Mouse (Mus musculus): Measurements from ENCODE around the gene Btbd8.

Btbd8 gene

DNA sequence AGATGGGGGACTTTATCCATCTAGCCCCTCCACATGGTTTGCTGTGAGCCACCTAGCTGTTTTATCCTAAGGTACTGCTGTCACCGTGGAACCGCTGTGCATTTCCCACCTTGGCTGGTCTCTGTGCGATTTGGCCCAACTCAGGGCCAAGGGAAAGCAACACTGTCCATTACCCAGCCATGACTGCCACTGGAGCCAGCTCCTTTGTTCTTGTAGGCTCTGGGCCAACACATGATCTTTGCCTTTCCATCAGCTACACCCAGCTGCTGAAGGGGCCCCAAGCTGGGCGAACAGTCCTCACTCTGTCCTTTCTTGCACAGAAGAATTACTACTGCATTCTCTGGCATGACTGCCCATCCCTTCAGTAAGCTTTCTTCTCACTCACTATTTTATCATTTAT is 80.8 kb downstream of the Btbd8 start:
- 65% methylated on average over 4 of the region's 4 CpGs for WGBS

DNA sequence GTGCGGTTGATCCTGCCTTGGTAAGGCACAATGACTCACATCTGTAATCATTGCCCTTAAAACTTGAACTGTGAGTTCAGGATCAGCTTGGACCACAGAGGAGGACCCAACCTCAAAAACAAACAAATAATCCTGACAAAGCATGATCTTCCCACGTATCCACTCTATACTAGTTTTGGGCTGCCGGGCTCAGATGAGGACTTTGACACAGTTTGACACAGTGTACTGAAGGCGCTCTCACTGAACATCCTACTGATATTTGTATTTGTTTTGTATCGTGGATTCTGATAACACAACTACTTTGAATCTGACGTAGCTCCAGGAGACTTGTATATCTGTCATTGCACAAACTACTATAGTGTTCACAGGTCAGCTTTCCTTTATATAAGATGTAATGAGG is 83.6 kb downstream of the Btbd8 start:
- 60% methylated on average over 6 of the region's 6 CpGs for WGBS

DNA sequence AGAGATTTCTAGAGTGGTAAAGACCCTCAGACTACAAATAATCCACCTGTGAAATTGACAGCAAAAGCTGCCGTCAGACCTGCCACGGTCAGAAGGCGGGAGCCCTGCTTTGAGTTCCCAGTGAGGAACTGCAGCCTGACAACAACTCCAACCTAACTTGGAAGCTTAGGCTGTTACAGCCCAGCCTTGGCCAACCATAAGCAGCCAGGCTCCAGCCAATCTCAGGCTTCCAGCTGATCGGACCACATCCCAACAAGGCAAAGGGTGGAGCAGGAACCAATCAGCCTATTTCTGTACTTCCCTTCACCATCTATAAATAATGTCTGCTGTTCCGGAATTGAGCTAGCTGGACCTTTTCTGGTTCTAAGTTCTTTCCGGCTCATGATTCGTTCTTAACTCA is 84.1 kb downstream of the Btbd8 start:
- 37% methylated on average over 7 of the region's 7 CpGs for WGBS

DNA sequence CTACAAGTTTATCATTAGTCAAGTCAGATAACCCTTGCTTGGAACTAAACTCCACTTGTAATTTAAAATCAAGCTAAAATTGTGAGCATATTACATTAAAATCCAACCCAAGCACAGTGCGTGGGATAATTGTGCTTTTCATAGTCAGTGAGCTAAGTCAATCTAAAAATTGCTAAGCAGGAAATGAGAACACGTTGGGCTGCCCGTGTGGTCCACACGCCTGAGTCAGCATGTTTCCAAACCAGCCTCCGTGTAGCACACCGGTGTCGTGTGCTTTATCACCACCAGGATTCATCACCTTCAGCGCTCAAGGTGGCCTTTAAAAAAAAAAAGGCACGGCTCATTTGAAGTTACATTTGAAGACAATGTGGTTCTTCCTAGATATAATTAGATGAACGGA is 86.5 kb downstream of the Btbd8 start:
- 43% methylated on average over 10 of the region's 10 CpGs for WGBS

DNA sequence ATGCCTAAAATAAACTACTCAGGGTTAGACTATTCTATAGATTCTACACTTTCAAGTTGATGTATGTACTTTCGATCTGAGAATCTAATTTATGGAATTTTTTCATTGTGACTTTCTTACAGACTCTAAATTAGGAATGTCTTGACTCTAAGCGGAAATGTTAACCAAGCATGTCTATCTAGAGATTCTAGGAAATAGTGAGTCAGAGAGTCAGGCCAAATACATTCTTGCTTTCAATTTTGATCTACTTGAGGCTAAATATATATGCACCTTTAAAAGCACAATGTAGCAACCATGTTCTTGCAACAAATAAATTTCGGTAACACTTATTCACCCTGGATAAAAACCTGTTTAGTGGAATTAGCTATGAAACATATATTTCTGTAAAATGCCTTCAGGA is 91.1 kb downstream of the Btbd8 start:
- WGBS: 66% methylated on average over 3 of the region's 3 CpGs

DNA sequence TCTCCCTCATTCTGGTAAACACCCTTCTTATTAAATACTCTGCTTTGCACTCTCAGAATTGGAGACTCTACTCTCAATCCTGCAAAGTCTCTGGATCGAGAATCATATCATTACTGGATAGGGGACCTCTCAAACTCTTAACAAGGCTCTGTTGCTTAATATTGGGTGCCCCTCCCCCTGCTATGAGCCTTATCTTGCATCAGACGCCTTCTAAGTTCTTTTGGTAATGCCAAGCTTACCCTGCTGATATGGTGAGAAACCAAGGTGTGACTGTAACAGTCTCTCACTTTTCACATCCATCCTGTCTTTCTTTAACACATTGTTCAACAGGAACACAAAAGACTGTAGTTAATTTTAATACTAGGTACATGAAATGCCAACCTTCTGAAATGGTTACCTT is 95.8 kb downstream of the Btbd8 start:
- WGBS: 66% methylated on average over 2 of the region's 2 CpGs

DNA sequence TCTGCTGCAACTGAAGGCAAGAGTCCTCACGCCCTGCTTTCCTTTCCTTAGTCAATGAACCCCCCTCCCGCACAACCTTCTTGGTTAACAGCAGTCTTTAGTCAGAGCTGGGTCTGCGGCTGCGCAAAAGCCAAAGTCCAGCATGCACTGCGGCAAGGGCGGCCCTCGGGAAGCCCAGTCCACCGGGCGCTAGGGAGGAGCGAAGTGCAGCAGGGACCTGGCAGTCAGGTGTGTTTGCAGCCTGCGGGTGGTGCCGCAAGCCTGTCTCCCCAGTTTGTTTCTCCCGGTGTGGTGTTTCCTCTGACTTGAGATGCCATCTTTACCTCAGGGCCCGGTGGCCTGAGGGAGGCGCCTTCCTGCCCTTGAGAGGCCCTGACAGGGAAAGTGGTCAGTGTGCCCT is 96.8 kb downstream of the Btbd8 start, which contains the start of gene 1700028K03Rik:
1700028K03Rik (plus strand) TSS at position 129 of the 400 bp plus-strand sequence.
- WGBS: 82% methylated on average over 15 of the region's 15 CpGs

DNA sequence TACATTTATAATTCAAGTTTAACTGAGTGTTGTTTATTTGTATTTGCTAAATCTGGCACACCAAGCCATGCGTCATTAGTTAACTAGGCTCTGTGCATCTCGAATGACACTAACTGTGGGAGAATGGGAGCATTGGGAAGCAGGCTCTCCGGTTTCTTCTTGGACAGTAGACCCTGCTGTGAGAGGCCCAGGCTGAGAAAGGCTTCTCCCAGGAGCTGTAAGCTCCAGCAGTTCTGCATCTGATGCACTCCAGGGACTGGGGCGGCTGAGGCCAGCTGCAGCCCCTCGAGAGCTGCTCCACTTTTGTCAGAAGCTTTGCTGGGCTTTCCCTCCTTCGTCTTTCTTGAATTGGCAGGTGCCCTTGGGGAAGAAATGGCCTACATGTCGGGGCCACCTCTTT is 103.9 kb downstream of the Btbd8 start:
- WGBS: 37% methylated on average over 7 of the region's 7 CpGs

DNA sequence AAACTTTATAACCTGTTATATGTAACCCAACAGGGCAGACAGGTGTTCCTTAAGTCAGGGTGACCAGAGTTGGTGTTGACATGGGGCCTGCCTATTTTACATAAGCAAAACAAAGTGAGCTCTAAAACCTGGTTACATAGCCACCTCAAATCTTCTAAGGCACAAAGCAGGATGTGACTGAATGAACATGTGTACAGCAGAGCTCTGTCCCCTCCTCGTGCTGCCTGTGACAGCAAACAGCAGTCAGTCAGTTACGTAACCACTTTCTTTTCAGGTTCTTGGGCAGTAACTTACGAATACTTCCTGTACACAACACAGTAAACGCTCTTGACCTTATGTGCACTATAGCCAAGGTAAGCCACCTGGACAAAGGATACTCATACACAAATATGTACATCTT is 108.1 kb downstream of the Btbd8 start:
- 71% methylated on average over 4 of the region's 4 CpGs for WGBS

DNA sequence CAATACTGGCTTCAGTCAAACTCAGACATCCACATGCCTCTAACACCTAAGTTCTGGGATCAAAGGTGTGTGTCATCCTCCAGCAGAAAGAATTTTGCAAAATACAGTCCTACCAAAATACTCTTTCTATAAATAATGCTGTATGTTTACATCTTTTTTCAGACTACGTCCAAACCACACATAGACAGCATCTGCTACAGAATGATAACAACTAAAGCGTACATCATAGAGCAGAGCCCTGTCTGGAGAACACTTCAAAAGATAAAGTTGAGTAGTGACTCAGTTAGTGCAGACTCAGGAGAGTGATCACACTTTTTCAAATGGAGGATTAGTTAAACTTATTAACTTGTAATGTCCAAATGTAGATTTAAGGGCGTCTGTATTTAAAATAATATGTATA is 110.2 kb downstream of the Btbd8 start:
- WGBS: 64% methylated on average over 3 of the region's 3 CpGs

DNA sequence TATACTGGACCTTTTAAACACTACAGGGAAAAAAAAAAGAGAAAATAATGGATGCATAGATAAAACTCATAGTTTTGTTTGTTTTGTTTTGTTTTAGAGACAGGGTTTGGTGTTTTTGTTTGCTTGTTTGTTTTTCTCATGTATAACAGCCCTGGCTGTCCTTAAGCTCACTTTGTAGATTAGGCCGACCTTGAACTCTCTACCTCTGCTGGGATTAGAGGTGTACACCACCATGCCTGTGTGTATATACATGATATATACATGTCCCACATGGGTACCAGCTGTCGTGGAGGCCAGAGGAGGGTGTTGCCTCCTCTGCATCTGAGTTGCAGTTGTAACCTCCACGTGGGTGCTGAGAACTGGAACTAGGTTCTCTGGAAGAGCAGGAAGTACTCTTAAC is 110.6 kb downstream of the Btbd8 start:
- 97% methylated on average over 3 of the region's 3 CpGs for WGBS

DNA sequence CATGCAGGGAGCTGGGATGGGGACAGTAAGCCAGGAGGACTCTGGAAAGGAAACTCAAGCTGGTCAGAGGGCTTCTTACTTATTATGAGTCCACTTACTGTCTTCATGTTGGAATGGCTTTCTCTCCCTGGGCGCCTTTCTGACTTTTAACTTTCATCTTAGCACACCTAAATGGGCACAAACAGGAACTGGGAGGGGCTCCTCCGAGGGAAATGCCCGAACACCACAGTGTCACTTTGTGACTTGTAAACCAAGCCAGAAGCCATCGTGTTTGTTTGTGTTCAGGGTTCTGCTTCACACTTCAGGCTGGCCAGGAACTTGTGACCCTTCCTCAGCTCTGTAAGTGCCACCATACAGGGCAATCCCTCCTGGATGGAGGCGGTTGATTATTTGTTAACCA is 116.5 kb downstream of the Btbd8 start:
- 89% methylated on average over 5 of the region's 5 CpGs for WGBS

DNA sequence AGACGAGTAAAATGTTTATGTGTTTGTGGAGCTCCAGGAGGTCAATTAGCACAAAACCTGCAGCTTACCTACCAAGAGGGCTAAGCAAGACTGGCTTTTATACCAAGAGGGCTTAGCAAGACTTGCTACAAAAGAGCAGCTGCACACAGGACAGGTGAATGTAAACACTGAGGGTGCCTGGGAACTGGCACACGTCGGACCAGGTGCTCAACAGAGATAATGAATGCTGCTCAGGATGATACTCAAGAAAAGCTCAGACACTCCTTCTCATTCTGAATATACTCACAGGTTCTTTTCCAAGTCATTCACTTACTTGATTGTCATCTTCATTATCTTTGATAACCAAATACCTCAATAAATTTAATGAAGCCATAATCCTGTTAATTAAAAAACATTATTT is 119.2 kb downstream of the Btbd8 start:
- WGBS: 77% methylated on average over 3 of the region's 3 CpGs

Data from cerebral cortex, adult 2 months (tissue).